Mouse (Mus musculus): ENCODE measurements around the gene Tie1.
"Not testable (repeated sequence)": the region's sequence is repeated elsewhere in the genome, so short reads cannot be mapped to it uniquely, and the experiment has no call there.

Gene Tie1

GRCm38 (mm10) chr4:118489717-118490132 is at the start of gene Tie1:
Gene Tie1, minus strand, starts transcription at chr4:118490061.
- no peak for DNase-seq

GRCm38 (mm10) chr4:118537801-118538200 is 47.9 kb upstream of the Tie1 start:
- no peak for DNase-seq

DNA sequence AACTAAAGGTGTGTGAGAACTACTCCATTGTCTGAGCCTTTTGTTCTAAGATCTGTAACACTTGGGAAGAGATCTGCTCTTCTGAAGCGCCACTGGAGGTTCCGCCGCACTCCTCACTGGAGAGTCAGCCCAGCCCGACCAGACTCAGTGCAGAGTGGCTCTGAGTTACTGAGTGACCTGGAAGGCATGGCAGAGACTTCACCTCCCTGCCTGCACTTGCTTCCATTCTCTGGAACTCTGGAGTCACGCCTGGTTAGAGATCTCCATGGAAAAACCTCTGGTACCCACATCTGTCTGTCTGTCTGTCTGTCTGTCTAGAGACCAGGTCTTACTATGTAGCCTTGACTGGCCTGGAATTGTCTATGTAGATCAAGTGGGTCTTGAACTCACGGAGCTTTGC is 45.7 kb upstream of the Tie1 start:
- DNase-seq: no peak

DNA sequence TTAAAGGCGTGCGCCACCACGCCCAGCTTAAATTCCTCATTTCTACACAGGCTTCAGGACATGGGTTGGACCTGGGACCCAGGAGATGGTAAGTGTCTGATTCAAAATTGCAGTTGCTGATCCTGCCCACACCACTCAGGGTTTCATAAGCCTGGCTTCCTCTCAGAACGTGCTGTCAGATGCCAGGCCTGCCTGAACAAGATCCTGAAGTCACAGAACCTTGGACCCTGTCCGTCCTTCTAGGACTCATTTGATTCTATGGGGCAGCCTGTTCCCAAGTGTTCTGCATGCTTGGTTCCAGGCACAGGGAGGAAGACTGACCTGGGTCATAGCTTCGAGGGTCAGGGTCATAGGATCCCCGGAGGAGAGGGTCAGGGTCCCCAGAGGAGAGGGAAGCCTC is 43.7 kb upstream of the Tie1 start:
- no peak for DNase-seq

DNA sequence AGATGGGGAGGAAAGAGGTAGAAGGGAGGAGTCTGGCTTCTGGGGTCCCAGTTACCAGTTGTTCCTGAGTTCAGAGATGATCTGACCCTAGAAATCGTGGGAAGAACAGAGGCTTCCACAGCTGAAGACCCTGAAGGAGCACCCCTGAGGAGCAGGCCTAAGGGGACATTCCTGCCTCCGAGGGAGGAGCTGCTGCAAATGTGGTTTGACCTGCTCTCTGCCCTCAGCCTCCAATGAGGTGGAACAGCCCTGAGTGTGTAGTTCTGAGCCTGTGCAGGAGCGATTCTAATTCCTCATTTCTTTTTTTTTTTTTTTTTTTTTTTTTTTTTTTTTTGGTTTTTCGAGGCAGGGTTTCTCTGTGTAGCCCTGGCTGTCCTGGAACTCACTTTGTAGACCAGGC is 43.3 kb upstream of the Tie1 start:
- no peak for DNase-seq

GRCm38 (mm10) chr4:118532663-118533062 is 42.8 kb upstream of the Tie1 start:
- no peak for DNase-seq

DNA sequence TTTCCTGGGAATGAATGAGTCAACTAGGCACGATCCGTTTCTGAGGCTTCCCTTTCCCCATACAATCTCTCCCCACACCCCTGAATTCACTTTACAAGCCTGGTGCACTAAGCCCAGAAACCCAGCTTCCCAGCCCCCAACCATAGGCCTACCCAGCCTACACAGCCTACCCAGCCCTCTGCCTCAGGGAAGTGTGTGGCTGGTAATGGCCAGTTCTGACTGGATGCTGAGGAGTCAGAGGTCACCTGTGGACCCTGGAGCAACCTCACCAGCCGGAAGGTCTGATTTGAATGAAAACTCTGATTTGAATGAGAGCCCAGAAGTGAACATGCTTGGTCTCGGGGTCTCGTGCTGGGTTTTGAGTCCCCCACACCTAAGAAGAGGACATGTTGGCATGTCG is 37.9 kb upstream of the Tie1 start:
- DNase-seq: no peak

- no peak for DNase-seq
Measured at GRCm38 (mm10) chr4:118527335-118527681, 37.4 kb upstream of the Tie1 start.

GRCm38 (mm10) chr4:118526408-118527334 is 36.8 kb upstream of the Tie1 start, which contains the start of gene 2610528J11Rik:
Gene 2610528J11Rik, plus strand, starts transcription at chr4:118526999.
- no peak for DNase-seq

- DNase-seq: no peak
Measured at GRCm38 (mm10) chr4:118525779-118526178, 35.9 kb upstream of the Tie1 start.

DNA sequence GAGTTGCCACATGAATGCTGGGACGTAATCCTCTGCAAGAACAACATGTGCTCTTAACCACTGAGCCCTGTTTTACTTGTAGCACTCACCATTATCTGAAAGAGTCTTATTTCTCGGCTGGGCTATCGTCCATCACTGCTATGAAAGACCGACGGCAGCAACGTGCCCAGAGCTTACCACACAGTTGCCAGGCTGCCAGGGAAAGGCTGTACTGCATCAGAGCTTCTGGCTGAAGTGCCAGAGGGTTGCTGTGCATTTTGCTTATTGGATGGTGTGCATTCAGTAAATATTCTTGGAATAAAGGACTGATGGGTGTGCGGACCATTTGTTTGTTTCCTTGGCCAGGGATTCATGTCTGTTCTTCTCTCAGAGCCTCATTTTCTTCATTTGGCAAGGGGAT is 34.1 kb upstream of the Tie1 start:
- DNase-seq: no peak

DNA sequence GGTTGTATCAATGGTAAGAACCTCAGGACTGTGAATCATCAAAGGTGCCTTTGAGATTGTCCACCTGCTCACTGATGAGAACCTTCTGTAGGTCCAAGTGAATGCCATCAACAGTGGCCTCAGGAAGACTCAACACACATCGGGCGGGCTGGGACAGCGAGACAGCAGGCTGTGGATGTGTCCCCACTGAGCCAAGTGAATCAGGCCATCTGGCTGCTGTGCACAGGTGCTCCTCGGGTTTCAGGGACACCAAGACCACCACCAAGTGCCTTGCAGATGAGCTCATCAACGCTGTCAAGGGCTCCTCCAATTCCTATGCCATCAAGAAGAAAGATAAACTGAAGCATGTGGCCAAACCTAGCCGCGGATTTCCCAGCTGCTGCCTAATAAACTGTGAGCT is 32.4 kb upstream of the Tie1 start:
- DNase-seq: no peak

DNA sequence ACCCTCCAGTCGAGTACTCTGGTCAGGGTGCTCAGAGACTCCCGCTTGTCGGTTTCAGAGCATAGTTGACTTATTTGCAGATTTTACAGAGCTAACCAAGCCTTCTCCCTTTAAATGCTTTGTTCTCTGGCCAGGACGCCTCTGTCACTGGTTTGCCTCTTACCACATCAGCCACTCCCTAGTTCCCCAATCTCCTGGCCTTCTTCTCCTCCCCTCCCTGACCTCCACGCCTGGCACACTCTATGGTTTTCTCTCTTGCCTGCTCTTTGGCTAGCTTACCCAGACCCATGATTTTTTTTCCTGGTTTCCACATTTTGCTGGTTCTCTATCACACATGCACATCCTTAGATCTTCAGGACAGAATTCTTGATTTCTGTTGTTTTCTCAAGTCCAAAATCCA is 28.3 kb upstream of the Tie1 start:
- DNase-seq: no peak

DNA sequence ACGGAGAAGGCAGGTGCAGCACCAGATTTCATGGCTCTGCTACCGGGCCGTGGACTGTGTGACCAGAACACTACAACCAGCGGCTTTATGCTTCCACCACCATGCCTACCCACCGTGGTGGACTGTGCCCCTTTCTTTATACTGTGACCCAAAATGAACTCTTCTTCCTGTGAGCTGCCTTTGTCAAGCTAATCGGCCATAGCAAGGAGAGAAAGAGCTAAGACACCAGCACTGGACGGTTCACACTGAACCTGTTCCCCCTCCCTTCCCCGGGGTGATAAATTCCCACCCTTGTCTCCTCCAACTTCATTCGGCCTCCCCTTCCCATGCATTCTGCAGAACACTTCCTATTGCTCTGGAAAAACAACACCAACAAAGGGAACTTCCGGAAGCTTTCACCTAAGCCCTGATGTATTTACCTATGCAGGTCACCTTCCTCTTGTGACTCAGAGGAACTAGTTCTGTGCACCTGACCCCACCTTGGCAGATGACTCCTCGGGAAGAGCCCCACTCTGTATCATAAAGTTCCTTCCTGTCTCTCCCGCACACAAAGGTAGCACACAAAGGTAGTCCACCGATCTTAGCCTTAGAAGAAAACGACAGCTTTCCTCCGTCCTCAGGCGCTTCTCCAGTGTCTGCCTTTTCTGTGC is 27.8 kb upstream of the Tie1 start:
- no peak for DNase-seq

DNA sequence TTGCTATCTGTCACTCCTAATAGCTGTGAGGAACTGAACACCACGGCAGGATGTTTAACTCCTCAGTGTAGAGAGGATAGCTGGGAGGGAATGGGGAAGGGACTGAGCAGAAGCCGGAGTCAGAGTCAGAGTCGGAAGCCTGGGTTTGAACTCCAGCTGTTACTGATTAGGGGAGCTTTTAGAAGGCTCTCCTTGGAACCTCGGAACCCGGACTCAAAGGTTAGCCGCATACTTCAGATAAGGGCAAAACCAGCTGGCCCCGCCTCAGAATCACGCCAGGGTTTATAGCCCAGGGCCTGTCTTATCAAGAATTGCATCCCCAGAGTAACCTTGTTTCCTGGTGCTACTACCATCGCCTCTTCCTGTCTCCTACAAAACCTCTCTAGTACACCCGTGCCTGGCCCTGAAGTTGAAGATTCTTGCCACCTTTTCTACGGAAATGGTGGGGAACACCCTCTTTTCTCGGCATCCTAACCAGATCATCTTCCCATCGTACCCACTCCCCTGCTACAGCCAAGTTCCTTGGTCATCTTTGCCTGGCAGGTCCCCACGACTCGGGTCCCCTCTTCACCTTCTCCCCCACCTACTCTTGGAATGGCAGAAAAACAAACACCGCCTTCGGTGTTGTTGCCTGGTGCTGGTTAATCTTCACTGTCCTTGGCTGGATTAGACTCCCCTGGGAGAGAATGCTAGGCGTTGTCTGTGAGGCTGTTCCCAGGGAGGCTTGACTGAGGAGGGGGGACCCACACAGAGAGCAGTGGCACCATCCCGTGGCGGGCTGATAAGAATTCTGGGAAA is 27.0 kb upstream of the Tie1 start:
- DNase-seq: no peak

DNA sequence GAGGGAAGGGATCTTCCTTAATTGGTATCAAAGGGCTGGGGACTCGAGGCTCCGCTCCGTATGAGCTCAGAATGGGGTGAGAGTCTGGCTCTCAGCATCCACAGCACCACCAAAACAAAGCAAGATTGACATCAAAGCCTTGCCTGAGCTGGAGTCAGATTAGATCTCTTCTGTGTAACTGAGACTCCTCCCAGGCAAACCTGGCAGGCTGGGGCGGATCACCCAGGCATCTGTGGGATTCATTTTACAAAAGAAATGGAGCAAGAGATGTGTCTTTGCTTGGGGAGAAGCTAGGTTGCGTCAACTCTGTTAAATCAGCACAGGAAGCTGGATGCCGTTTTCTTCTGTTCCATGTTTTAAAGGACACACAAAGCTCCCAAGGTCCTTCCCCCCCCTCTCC is 19.2 kb upstream of the Tie1 start:
- no peak for DNase-seq

GRCm38 (mm10) chr4:118507171-118507570 is 17.3 kb upstream of the Tie1 start:
- not testable (repeated sequence) for DNase-seq

DNA sequence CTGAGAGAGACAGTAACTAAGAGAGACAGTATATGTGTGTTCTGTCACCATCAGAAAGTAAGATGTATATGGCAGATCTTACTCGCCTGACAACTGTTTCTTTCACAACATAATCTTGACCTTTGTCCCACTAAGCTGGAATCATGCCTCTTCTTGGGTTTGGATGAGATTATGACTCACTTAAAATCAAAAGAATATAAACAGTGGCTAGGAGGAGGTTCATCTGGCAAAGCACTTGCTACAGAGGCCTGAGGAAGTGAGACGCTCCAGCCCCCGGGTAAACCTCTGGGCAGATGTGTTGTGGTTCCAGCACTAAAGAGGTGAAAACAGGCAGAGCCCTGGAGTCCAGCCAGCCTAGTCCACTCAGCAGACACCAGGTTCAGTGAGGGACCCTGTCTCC is 15.7 kb upstream of the Tie1 start:
- no peak for DNase-seq

- DNase-seq: no peak
Measured at GRCm38 (mm10) chr4:118500792-118501191, 10.9 kb upstream of the Tie1 start.

DNA sequence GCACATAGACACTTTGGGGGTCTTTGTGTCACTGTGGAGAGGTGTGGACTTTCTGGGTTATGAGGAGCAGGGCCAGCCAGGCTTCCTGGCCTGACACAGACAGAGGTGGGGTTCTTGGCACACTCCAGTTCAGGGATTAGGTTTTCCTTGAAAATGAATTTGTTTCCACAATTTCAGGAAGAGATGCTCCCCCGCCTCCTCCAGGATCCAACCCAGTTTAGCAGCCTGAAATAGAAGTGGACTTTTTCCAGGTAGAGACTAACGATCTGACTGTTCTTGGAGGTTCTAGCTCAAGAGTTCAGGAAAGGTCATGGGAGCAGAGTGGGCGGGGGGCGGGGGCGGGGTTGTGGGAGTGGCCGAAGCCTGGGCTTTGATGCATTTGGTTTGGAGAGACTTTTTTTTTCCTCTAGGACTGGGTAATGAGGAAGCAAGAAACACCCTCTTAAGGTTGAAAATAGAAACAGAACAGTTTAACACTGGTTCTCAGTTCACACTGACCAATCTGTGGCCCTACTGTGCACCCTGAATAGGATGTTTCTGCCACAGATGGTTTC is 10.4 kb upstream of the Tie1 start:
- DNase-seq: no peak

DNA sequence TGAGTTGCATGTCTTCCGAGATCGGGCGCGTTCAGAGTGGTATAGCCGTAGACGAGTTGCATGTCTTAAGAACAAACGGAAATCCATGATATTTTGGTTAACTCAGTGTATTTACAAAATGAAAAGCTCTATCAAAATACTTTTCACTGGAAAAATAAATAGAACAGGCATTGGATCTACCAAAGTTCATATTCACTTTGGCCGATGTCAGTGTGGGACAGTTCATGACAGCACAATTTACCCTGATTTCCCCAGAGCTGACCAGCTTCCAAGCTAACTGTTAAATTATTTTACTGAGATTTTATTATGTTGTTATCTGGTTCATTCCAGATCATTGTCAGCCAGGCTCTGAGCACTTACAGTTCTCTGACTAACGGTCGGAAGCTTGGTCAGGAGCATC is 600 bp upstream of the Tie1 start:
- DNase-seq: no peak

GRCm38 (mm10) chr4:118476773-118477530 is 12.9 kb downstream of the Tie1 start:
- DNase-seq: no peak
